Mouse (Mus musculus): ENCODE results near the gene Tnfsf13b.

Gene Tnfsf13b

DNA sequence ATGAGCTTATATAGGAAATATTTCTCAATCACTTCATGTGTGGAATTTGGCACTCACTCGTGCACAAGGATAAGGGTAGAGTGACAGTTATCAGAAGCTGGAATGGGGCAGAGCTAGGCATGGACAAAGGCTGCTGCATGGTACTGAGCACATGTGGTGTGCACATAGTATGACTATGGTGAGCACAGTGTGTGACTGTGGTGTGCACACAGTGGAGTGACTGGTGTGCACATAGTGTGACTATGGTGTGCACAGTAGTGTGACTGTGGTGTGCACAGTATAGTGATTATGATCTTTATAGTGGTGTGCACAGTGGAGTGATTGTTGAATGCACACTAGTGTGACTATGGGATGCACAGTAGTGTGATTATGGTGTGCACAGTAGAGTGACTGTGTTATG is 39.5 kb downstream of the Tnfsf13b start:
- no peak for DNase-seq (ENCODE audit: extremely low spot score)

- no peak for DNase-seq (ENCODE audit: extremely low spot score)
These were observed 42.9 kb downstream of the Tnfsf13b start for GRCm38 (mm10) chr8:10049162-10049561.

- DNase-seq (ENCODE audit: extremely low spot score), result no peak
These were observed 45.3 kb downstream of the Tnfsf13b start for GRCm38 (mm10) chr8:10051576-10051975.

GRCm38 (mm10) chr8:10053571-10053990 is 47.3 kb downstream of the Tnfsf13b start:
- DNase-seq (ENCODE audit: extremely low spot score), result peak; percentile 3

DNA sequence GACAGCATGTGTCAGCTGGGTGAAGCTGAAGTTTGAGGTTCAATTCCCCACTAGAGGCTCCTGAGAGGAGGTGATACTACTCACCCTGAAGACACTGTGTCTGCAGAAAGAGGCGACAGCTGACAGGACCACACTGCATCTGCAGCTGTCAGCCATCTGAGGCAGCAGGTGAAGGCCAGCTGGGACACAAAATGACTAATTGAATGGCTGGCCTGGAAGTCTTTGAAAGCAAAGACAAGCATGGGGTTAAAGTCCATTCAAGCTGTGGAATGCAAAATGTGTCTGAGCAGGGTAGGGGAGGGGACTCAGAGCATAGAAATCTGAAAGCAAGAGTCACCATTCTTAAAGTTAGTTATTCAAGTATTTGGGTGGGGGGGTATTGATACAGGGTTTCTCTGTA is 54.7 kb downstream of the Tnfsf13b start:
- no peak for DNase-seq (ENCODE audit: extremely low spot score)

GRCm38 (mm10) chr8:10066906-10067305 is 60.6 kb downstream of the Tnfsf13b start:
- DNase-seq (ENCODE audit: extremely low spot score), result no peak

DNA sequence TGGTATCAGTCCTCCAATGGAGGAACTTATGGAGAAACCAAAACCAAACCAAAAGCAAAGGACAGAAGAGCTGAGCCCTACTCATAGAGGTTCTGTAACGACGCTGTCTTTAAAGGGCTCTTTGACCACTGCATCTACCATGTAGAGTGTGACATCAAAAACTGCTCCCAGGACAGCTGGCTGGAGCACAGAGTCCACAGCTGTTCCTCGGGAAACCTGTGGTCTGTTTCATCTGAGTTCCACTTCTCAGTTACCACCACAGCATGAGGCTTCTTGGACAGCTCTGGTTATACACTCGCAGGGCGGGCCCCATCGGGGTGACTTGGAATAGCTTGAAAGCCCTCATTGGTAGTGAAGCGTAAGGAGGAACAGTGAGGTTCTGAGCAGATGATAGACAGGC is 61.5 kb downstream of the Tnfsf13b start:
- no peak for DNase-seq (ENCODE audit: extremely low spot score)

DNA sequence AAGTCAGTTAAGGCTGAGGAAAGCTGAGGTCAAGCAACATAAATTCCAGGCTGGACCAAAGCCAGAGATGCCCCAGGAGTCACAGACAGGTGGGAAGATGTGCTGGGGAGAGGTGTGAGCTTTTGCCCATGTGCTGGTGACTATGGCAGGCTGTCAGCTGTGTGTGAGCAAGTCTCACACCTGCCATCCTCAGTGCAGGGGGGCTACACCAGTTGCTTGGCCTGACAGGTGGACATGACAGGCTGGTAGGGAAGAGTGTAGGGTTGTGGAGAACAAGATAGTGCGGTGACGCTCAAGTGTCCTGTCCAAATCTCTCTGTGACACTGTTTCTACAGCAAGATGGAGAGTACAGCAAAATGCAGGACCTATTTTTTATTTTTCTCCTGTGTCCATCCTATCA is 66.1 kb downstream of the Tnfsf13b start:
- DNase-seq (ENCODE audit: extremely low spot score), result no peak
